Mouse (Mus musculus) E14TG2a.4 (cell line): ENCODE measurements around the gene Ccdc62.

Experiments used
- H3K27me3 ChIP-seq: 2 replicates; pipeline ENCODE4 v1.6.1; 2014; ENCODE audit warnings: low read length, control low read depth; ENCODE audit not compliant: insufficient read depth
- H3K36me3 ChIP-seq: 2 replicates; pipeline ENCODE4 v1.6.1; 2014; ENCODE audit warnings: low read length, control low read depth; ENCODE audit not compliant: insufficient read depth
- H3K4me1 ChIP-seq: replicated peaks from 2 replicates; pipeline ENCODE4 v1.6.1; 2014; ENCODE audit warnings: low read depth, low read length, control low read depth
- H3K4me3 ChIP-seq: replicated peaks from 2 replicates; pipeline ENCODE4 v1.5.1; 2014; ENCODE audit warnings: mild to moderate bottlenecking, low read length
- H3K9me3 ChIP-seq: 2 replicates; pipeline ENCODE4 v1.6.1; 2014; ENCODE audit warnings: low read length, control low read depth
- CTCF ChIP-seq: conservative IDR thresholded peaks from 2 replicates; pipeline ENCODE4 v1.5.1; 2014; ENCODE audit warnings: low read length
- NANOG ChIP-seq: IDR thresholded peaks from 2 replicates; pipeline ENCODE4 v1.6.1; 2014; ENCODE audit warnings: borderline replicate concordance, low read length, mixed read lengths
- POU5F1 ChIP-seq: IDR thresholded peaks from 2 replicates; pipeline ENCODE4 v1.6.1; 2014; ENCODE audit warnings: low read length, borderline replicate concordance

The Ccdc62 gene

DNA sequence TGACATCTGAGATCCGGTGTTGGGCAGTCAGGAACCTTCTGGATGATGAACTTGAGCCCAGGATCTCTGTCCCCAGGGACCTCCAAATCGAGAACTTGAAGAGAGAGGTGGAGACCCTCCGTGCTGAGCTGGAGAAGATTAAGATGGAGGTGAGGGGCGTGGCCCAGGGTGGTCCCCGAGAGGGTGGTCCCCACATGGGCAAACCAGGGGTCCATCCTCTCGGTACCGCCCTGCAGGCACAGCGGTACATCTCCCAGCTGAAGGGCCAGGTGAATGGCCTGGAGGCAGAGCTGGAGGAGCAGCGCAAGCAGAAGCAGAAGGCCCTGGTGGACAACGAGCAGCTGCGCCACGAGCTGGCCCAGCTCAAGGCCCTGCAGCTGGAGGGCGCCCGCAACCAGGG lies 66.2 kb downstream of the Ccdc62 start:
- Histone ChIP-seq H3K4me1 (peaks cover 74% of the 10 kb centered on the region), H3K36me3 (peaks cover 14% of the 10 kb centered on the region), H3K4me3 (peak overlapping the region; percentile 67), H3K27me3 (peaks cover 31% of the 10 kb centered on the region), H3K9me3 (no peaks in the 10 kb centered on the region)
- TF ChIP-seq NANOG (no peak), POU5F1 (no peak)

DNA sequence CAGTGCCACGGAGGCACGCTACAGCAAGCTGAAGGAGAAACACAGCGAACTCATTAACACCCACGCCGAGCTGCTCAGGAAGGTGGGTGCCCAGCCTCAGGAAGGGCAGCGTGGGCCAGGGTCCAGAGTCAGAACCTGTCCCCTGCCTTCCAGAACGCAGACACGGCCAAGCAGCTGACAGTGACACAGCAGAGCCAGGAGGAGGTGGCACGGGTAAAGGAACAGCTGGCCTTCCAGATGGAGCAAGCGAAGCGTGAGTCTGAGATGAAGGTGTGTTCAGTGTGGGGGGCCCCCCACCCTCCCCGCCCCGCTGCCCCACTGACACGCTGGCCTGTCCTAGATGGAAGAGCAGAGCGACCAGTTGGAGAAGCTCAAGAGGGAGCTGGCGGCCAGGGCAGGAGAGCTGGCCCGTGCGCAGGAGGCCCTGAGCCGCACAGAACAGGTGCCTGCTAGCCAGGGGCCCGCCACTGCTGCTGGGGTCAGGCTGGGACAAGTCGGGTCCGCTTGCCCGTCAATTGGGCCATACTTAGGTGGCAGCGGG lies 66.8 kb downstream of the Ccdc62 start:
- peaks cover 14% of the 10 kb centered on the region for H3K36me3 ChIP-seq
- H3K4me1 ChIP-seq, result peaks cover 68% of the 10 kb centered on the region
- H3K27me3 ChIP-seq, result peaks cover 31% of the 10 kb centered on the region
- H3K4me3 ChIP-seq, result peak overlapping the region; percentile 67
- no peaks in the 10 kb centered on the region for H3K9me3 ChIP-seq
- TF ChIP-seq POU5F1 (no peak), NANOG (no peak), CTCF (no peak)

DNA sequence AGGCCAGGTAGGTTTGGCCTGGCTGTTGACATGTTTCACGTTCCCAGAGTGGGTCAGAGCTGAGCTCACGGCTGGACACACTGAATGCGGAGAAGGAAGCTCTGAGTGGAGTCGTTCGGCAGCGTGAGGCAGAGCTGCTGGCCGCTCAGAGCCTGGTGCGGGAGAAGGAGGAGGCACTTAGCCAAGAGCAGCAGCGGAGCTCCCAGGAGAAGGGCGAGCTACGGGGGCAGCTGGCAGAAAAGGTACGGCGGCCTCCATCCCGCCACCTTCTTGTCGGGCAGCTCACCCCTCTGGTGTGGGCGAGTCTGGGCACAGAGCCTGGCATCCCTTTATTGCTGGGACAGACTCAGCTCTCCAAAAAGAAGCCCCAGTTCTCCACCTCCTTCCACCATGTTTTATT lies 67.3 kb downstream of the Ccdc62 start:
- TF ChIP-seq NANOG (no peak), CTCF (no peak), POU5F1 (no peak)
- Histone ChIP-seq H3K36me3 (peaks cover 19% of the 10 kb centered on the region), H3K27me3 (peaks cover 31% of the 10 kb centered on the region), H3K4me3 (peak overlapping the region; percentile 67), H3K9me3 (no peaks in the 10 kb centered on the region), H3K4me1 (peaks cover 63% of the 10 kb centered on the region)

DNA sequence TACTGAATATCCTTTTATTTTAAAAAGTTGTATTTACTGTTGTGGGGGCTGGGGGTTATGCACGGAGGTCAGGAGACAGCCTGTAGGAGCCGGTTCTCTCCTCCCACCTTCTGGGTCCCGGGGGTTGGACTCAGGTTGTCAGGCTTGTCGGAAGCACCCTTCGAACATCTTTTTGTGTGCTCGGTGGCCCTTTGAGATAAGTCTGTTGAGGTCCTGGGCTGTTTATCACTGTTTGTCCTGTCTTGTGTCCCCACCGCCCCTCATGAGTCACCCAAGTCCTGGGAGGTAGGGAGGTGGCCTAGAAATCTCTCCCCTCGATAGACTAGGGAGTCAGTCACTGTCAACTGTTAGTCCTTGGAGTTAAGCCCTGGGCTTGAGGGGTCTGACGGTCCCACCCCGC lies 67.9 kb downstream of the Ccdc62 start:
- Histone ChIP-seq H3K9me3 (no peaks in the 10 kb centered on the region), H3K27me3 (peaks cover 31% of the 10 kb centered on the region), H3K4me1 (peaks cover 63% of the 10 kb centered on the region), H3K4me3 (no peak overlapping the region), H3K36me3 (peaks cover 24% of the 10 kb centered on the region)
- TF ChIP-seq NANOG, result no peak

DNA sequence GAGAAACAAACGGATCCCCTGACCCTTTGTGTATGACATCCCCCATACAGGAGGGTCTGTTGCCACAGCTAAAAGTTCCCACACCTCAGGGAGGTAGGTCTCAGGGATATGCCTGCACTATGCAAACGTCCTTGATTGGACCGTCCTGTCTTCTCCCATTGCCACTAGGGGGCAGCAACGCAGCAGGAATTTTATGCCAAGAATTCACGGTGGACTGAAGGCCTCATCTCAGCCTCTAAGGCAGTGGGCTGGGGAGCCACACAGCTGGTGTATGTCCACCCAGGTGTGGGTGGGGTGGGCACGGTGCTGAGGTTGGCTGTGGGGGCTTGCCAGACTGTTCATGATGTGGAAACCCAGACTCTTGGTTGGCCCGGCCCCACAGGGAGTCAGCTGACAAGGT lies 70.3 kb downstream of the Ccdc62 start:
- no peaks in the 10 kb centered on the region for H3K9me3 ChIP-seq
- H3K27me3 ChIP-seq, result peaks cover 27% of the 10 kb centered on the region
- TF ChIP-seq POU5F1, result no peak
- TF ChIP-seq CTCF, result peak; percentile 88
- H3K4me1 ChIP-seq, result peaks cover 72% of the 10 kb centered on the region
- peaks cover 33% of the 10 kb centered on the region for H3K36me3 ChIP-seq
- H3K4me3 ChIP-seq, result no peak overlapping the region

DNA sequence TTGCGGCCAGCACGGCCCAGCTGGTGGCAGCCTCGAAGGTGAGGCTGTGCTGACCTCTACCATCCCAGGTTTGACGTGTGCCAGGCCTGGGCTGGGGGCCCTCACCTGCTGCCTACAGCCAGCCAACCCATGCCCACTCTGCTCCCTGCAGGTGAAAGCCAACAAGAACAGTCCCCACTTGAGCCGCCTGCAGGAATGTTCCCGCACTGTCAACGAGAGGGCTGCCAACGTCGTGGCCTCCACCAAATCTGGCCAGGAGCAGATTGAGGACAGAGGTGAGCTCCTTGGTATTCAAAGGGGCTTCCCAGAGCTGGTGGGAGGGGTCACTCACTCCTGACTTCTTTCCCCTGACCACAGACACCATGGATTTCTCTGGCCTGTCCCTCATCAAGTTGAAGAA lies 70.8 kb downstream of the Ccdc62 start:
- peaks cover 38% of the 10 kb centered on the region for H3K36me3 ChIP-seq
- no peaks in the 10 kb centered on the region for H3K9me3 ChIP-seq
- TF ChIP-seq CTCF, result no peak
- TF ChIP-seq NANOG, result no peak
- no peak for TF ChIP-seq POU5F1
- no peak overlapping the region for H3K4me3 ChIP-seq
- H3K4me1 ChIP-seq, result peaks cover 72% of the 10 kb centered on the region
- H3K27me3 ChIP-seq, result peaks cover 27% of the 10 kb centered on the region

DNA sequence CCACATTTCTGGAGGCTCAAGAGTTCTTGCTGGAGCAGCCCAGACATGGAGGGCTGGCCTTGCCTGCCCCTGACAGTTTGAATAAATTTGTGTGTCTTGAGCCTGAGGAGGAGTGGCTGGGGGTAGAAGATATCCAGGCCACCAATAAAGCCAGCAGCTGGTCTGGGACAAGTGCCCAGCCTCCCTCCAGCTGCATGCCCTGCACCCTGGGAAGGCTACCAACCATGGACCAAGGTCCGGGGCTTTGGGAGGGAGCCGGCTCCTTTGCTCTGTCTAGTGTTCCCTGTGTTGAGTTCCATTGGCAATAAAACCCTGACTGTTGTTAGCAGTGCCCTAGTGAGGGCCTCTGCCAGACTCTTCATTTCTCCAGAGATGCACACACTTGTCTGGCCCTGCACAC lies 72.4 kb downstream of the Ccdc62 start:
- peaks cover 14% of the 10 kb centered on the region for H3K27me3 ChIP-seq
- H3K36me3 ChIP-seq, result peaks cover 51% of the 10 kb centered on the region
- no peaks in the 10 kb centered on the region for H3K9me3 ChIP-seq
- TF ChIP-seq POU5F1 (no peak), CTCF (no peak), NANOG (no peak)
- H3K4me3 ChIP-seq, result no peak overlapping the region
- H3K4me1 ChIP-seq, result peaks cover 66% of the 10 kb centered on the region

DNA sequence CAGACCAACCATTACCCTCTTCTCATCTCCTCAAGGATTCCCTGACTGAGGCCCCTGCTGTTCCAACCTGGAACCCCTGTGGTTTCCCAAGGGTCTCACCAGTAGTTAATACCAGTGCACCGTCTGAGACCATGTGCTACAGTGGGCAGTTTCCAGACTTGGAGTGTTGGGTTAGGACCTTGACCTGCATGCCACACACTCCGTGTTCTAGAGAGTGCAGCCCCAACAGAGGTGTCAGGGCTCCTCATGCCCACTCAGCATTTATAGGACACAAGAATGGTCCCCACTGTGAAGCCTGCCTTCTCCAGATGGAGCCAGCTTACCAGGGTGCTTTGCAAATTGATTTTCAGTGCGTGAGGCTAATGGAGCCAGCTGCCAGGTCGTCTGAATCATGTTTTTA lies 72.9 kb downstream of the Ccdc62 start:
- peaks cover 61% of the 10 kb centered on the region for H3K4me1 ChIP-seq
- H3K36me3 ChIP-seq, result peaks cover 56% of the 10 kb centered on the region
- H3K9me3 ChIP-seq, result no peaks in the 10 kb centered on the region
- no peak for TF ChIP-seq NANOG
- no peak for TF ChIP-seq CTCF
- TF ChIP-seq POU5F1, result no peak
- no peak overlapping the region for H3K4me3 ChIP-seq
- peaks cover 9% of the 10 kb centered on the region; the same call in 1 of the 2 replicates for H3K27me3 ChIP-seq
